Mouse (Mus musculus): Measurements from ENCODE around the gene Olfr1308.

Gene Olfr1308

DNA sequence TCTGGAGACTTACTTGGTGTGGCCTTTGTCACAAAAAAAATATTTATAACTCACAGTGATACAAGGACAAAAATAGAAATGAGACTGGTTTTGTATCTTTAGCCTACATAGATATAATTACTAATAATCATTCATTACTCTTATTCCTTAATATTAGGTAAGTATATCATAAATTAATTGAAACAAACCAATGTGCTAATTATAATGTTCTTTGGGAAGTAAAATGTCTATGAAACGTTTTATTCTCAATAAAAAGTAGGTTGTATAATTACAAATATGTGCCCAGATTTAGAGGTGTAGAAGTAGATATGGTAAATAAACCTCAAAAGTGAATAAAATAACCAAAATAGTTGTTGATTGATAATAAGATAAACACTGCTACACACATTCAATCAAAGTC is at the start of gene Olfr1308:
TSS of gene Olfr1308 (minus strand) at position 101 of the 400 bp plus-strand sequence.
- DNase-seq (ENCODE audit: low read depth, low spot score), result no peak

DNA sequence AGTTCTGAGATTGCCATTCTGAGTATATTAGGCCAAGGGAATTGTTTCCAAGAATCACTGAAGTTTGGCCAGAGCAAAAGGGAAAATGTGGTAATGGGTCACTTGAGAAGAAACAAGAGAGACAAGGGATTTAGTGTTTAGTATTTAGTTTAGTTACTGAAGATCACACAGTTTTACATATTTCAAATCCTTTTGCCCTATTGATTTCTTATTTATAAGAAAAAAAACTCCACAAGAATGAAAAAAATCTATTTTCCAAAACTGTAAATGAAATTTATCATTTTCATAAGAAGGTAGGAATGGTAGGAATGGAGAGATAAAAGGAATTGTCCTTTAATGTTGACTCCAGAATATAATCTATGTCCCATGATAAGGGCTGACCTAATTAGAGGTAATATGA is 47.9 kb upstream of the Olfr1308 start, which contains the start of gene Olfr1310:
TSS of gene Olfr1310 (minus strand) at position 101 of the 400 bp plus-strand sequence.
- no peak for DNase-seq (ENCODE audit: low read depth, low spot score)

DNA sequence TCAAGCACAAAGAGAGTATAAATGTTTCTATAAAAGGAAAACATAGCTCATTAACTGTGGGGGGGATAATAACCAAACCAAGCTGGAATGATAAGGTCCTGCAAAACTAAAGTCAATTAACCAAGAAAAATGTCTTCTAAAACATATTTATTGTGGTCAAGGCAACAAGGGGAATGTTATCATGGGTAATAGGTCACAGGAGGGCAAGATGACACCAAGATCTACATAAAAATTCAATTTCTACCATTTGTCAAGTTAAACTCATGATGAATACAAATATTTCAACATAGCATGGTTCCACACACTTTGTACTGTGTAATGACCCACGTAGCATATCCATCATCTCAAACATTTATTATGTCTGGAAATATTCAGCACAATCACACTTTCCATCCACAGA is 25.4 kb upstream of the Olfr1308 start, which contains the start of gene Olfr1309:
TSS of gene Olfr1309 (minus strand) at position 101 of the 400 bp plus-strand sequence.
- DNase-seq (ENCODE audit: low read depth, low spot score), result no peak

DNA sequence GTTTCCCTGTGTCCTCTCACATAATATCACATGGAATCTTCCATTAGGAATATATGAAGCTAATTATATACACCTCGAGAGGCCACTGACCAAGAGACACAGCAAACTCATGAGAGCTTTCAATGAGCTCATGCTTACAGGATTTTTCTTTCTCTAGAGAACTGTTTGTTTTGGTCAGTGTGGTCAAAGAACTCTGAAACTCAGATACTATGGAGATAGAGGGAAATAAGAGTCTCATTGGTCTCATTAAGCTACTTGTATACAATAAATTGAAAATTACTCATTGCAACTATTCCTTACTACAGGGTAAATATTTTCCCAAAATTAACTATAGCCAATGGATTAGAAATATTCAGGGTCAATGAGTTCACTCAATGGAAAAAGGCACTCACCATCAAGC is 15.4 kb downstream of the Olfr1308 start, which contains the start of gene Olfr1307:
TSS of gene Olfr1307 (minus strand) at position 101 of the 400 bp plus-strand sequence.
- DNase-seq (ENCODE audit: low read depth, low spot score), result no peak

DNA sequence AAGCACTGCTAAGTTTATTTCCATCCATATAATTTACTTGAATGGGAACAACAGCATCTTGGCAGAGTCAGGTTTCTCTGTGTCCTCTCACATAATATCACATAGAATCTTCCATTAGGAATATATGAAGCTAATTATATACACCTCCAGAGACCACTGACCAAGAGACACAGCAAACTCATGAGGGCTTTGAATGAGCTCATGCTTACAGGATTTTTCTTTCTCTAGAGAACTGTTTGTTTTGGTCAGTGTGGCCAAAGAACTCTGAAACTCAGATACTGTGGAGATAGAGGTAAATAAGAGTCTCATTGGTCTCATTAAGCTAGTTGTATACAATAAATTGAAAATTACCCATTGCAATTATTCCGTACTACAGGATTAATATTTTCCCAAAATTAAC is 48.6 kb downstream of the Olfr1308 start, which contains the start of gene Olfr1306:
TSS of gene Olfr1306 (minus strand) at position 101 of the 400 bp plus-strand sequence.
- no peak for DNase-seq (ENCODE audit: low read depth, low spot score)
